Mouse (Mus musculus): ENCODE results near the gene Tyw3.
"Not testable (repeated sequence)": the region's sequence is repeated elsewhere in the genome, so short reads cannot be mapped to it uniquely, and the experiment has no call there.

Tyw3 gene

GRCm38 (mm10) chr3:154596934-154597554 lies at the start of gene Tyw3:
TSS of gene Tyw3 (minus strand) at chr3:154597104.
- in situ Hi-C loops (cut with MboI; ENCODE audit: unreplicated experiment in 2 of 2), result loop anchor here in 1 of 2 experiments (10.0 kb wide), 1 partner anchor 498 kb away; the partner anchor contains the start of genes Fpgt and Lrriq3

DNA sequence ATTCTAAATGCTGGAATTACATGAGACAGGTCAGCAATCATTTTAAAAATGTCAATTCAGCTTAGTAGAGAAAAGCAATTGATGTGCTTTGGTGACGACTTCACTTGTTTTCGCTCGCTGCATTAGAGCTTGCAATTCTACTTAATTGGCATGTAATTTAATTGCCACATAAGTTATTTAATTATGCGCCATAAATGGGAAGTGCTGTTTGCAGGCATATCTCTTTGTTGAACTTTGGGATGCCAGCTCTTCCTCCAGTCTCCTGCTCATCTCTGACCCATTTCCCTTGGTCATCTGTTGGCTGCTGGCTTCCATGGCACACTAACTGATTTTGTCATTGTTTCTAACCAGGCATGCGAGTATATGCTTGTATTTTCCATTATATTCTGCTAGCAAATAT lies 36.2 kb upstream of the Tyw3 start:
- in situ Hi-C loops (cut with MboI; ENCODE audit: unreplicated experiment in 2 of 2), result no loop called here

DNA sequence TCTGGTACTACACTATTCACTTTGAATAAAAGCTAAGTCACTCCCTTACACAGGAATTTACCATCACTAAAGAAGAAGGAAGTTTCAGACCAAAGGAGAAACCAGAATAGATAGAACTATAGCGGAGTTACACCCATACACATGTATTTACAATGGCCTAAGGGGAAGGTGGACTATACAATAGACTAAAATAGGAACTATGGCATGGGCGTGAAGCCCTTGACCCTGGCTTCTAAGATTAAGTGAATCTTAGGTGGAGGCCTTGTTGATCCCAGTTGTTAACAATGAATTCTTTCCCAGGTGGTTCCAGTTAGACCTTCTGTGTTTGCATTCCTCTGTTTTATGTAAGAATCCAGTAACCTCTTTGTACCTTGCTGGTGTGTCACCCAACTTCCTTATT lies 34.4 kb upstream of the Tyw3 start:
- in situ Hi-C loops (cut with MboI; ENCODE audit: unreplicated experiment in 2 of 2), result not testable (repeated sequence)

DNA sequence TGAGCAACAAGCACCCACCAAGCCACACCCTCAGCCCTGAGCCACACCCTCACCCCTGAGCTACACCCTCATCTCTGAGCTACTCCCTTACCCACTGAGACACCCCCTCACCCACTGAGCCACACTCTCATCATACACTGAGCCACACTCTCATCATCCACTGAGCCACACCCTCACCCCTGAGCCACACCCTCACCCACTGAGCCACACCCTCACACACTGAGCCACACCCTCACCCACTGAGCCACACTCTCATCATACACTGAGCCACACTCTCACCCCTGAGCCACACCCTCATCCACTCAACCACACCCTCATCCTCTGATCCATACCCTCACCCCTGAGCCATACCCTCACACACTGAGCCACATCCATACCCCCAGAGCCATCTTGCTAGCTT lies 31.4 kb upstream of the Tyw3 start:
- in situ Hi-C loops (cut with MboI; ENCODE audit: unreplicated experiment in 2 of 2), result no loop called here

DNA sequence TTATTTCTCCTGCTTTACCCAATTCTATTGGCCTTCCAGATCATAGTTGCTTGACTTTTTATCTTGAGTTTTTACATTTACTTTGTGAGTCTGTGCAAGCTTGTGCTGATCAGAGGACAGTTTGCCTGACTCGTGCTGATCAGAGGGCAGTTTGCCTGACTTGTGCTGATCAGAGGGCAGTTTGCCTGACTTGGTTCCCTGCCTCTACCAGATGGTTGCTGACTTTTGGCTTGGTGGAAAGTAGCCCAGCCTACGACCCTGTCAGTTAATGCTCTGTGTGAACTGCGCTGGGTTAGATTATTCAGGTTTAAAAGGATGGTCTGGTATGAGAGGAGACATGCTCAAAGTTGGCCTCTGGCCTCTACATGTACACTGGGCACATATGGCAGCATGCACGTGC lies 19.2 kb upstream of the Tyw3 start:
- in situ Hi-C loops (cut with MboI; ENCODE audit: unreplicated experiment in 2 of 2), result no loop called here

- in situ Hi-C loops (cut with MboI; ENCODE audit: unreplicated experiment in 2 of 2), result no loop called here
These were observed 18.4 kb upstream of the Tyw3 start for GRCm38 (mm10) chr3:154615304-154615703.

- in situ Hi-C loops (cut with MboI; ENCODE audit: unreplicated experiment in 2 of 2), result no loop called here
These were observed 17.9 kb upstream of the Tyw3 start for GRCm38 (mm10) chr3:154614771-154615170.

- in situ Hi-C loops (cut with MboI; ENCODE audit: unreplicated experiment in 2 of 2), result no loop called here
These were observed 15.0 kb upstream of the Tyw3 start for GRCm38 (mm10) chr3:154611888-154612287.

- in situ Hi-C loops (cut with MboI; ENCODE audit: unreplicated experiment in 2 of 2), result no loop called here
These were observed 11.0 kb upstream of the Tyw3 start for GRCm38 (mm10) chr3:154607896-154608295.

DNA sequence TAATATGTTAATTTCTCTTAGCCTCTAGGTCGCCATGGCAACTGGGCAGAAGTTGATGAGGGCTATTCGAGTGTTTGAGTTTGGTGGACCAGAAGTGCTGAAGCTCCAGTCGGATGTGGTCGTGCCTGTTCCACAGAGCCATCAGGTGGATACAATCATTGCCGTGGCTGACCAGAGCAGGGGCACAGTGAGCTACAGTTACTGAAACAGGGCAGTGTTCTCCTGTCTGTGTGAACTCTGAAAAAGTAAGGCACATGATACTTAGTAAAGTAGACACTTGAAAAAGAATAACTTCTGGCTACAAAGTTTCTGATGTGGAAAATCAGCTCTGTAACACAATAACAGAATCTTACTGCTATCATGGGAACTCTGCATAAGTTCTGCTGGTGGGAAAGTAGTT lies 8.0 kb upstream of the Tyw3 start:
- in situ Hi-C loops (cut with MboI; ENCODE audit: unreplicated experiment in 2 of 2), result no loop called here

DNA sequence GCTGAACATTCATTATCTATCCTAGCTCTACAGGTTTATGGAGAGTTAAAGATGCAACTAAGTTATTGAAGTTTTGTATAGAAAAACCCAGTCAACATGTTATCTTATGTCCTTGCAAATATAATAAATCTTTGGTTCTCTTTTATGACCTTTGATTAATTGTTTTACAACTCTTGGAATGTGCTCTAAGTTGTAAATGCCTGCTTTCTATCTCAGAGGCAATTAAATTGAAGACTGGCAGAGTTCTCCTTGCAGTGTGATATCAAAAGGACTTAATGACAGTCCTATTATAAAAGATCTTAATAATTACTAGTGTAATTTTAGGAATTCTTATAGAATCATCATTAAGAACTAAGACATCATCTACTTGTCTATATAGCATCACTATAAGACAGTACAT lies 5.2 kb upstream of the Tyw3 start:
- in situ Hi-C loops (cut with MboI; ENCODE audit: unreplicated experiment in 2 of 2), result no loop called here

DNA sequence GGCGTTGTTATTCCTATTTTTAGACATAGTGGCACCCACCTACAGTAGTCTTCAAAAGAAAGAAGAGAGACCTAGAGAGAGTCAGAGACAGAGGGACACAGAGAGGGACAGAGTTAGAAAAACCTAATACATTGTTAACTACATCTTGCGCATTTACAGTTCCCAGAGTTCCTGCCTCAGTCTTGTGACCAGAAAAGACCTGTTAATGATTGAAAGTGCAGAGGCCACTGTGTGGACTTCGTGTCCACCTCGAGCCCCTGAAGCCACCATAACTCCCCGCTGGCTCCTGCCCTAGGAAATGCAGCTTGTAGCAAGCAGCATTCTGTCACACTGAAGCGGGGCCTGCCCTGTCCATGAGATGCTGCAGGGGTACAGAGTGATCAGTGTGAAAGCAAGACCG lies 657 bp upstream of the Tyw3 start:
- in situ Hi-C loops (cut with MboI; ENCODE audit: unreplicated experiment in 2 of 2), result loop anchor here in 1 of 2 experiments (10.0 kb wide), 1 partner anchor 497 kb away; the partner anchor contains the start of genes Fpgt and Lrriq3

DNA sequence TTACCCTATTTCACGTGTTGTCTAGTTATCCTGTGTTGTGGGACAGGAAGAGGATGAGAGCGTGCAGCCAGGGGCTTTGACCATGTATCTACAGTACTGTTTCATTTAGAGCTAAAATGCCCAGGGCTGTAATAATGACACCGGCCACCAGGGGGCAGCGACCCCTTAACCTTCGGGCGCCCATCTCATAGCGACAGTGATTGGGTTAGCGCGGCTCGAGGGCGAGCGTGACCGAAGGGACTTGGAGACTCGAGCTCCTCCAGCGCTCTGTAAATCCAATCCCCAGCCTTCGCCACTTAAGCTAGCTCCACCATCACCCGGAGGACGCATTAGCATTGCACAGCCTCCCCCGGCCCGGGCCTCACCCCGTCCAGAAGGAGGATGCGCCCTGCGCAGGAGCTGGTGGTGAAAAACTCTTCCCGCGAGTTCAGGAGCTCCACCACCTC lies 393 bp downstream of the Tyw3 start, which contains the start of gene Cryz:
TSS of gene Cryz (plus strand) at position 224 of the 446 bp plus-strand sequence.
- in situ Hi-C loops (cut with MboI; ENCODE audit: unreplicated experiment in 2 of 2), result loop anchor here in 1 of 2 experiments (10.0 kb wide), 1 partner anchor 498 kb away; the partner anchor contains the start of genes Fpgt and Lrriq3

DNA sequence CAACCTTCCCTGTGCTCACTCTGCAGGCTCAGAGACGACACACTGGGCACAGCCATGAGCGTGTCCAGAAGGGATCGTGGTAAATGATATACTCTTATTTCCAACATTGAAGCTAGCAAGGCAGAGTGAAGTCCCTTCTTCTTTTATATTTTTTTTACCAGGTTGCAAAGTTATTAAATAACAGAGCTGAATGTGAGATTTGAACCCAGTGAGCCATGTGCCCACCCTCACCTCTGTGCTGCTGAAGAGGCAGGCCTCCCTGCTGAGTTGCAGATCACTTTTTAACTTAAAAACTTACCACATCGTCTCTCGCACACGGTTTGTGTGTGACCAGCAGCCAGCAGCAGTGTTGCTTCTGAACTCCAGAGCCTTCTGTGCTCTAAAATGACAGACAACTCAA lies 2.7 kb downstream of the Tyw3 start:
- in situ Hi-C loops (cut with MboI; ENCODE audit: unreplicated experiment in 2 of 2), result loop anchor here in 1 of 2 experiments (10.0 kb wide), 1 partner anchor 501 kb away; the partner anchor contains the start of genes Fpgt and Lrriq3

DNA sequence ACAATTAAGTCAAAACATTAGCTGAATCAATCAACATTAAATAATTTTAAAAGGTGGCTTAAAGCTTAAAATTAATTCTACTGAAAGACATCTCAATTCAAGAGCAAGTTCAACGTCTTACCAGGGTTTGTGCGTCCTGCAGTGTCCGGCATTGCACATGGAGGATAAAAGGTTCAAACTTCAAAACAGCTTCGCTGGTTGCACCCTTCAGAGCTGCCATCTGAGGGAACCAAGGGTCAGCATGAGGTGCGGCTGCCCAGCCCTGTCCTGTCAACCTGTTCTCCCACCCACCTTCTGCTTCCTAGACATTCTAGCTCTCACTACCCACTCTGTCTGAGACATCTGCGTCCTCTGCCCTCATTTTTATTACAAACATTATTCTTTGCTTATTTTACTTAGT lies 3.3 kb downstream of the Tyw3 start:
- in situ Hi-C loops (cut with MboI; ENCODE audit: unreplicated experiment in 2 of 2), result loop anchor here in 1 of 2 experiments (10.0 kb wide), 1 partner anchor 501 kb away; the partner anchor contains the start of genes Fpgt and Lrriq3

- in situ Hi-C loops (cut with MboI; ENCODE audit: unreplicated experiment in 2 of 2), result loop anchor here in 1 of 2 experiments (10.0 kb wide), 1 partner anchor 503 kb away; the partner anchor contains the start of genes Fpgt and Lrriq3
These were observed 5.3 kb downstream of the Tyw3 start for GRCm38 (mm10) chr3:154591621-154592020.

DNA sequence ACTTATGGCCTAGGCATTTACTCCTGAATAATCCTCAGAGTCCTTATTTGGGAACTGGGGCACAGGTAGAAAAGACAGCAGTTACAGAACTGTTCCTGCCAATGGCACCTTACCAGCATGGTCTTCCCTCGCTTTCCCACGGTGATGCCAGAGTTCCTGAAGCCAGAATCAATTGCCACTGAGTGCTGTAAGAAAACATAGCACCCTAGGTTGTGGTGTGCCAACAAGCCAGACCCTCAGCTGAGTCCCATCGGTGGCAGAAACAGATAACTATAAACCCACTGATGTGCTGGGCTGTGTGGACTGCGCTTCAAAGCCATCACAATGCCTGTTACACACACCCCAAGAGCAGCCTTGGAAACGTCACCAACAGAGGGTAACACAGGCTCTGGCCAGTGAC lies 5.9 kb downstream of the Tyw3 start:
- in situ Hi-C loops (cut with MboI; ENCODE audit: unreplicated experiment in 2 of 2), result loop anchor here in 1 of 2 experiments (10.0 kb wide), 1 partner anchor 504 kb away; the partner anchor contains the start of genes Fpgt and Lrriq3

- in situ Hi-C loops (cut with MboI; ENCODE audit: unreplicated experiment in 2 of 2), result no loop called here
These were observed 12.6 kb downstream of the Tyw3 start for GRCm38 (mm10) chr3:154584351-154584750.

- in situ Hi-C loops (cut with MboI; ENCODE audit: unreplicated experiment in 2 of 2), result loop anchor here (10.0 kb wide), 2 partner anchors 613 to 623 kb away; no protein-coding TSS in a partner anchor
These were observed 19.0 kb downstream of the Tyw3 start for GRCm38 (mm10) chr3:154577895-154578294.

GRCm38 (mm10) chr3:154573666-154574065 lies 23.2 kb downstream of the Tyw3 start:
- in situ Hi-C loops (cut with MboI; ENCODE audit: unreplicated experiment in 2 of 2), result loop anchor here (5.0 to 10.0 kb wide), 3 partner anchors 301 to 619 kb away; no protein-coding TSS in a partner anchor

DNA sequence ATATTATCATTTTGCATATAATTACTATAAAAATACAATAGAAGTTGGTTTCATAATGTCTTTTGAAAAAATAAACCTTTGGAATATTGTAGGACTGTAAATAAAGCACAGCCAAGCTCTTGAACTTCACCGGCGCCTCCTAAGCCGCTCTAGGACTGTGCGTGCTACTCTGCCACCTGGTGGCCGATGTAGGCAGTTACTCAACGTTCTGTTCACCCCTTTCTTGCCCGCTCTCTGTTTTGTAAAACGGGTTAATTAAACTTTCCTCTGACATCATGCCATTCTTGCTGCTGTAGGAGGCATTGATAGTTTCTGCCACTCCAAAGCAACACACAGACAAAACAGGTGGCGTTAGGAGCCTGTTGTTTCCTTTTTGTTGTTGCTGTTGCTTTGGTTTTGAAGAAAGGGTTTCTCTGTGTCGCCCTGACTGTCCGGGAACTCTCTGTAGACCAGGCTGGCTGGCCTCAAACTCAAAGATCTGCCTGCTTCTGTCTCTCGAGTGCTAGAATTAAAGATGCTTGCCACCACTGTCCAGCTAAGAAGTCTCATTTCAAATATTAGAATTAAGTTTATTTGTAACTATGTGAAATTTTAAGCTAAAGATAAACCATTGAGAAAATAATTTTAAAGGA lies 24.4 kb downstream of the Tyw3 start:
- in situ Hi-C loops (cut with MboI; ENCODE audit: unreplicated experiment in 2 of 2), result loop anchor here (5.0 to 10.0 kb wide), 3 partner anchors 300 to 618 kb away; no protein-coding TSS in a partner anchor
